21 mouse cellular contexts compared by ENCODE assay signal in genomic region chr10:9334245-9334845, GRCm38 (mm10).
DNase-seq lines count a peak whose midpoint lies in the region; ATAC-seq and TF ChIP-seq lines count a peak whose summit lies in the region.
"Had no signal": no experiment of that assay in that cellular context is flagged by ENCODE, and none has a peak within 500 bp of the region (broad histone marks: within the 10 kb centered on the region; RNA-seq: fewer than 3 reads in every experiment).

No protein-coding gene starts in this region.

- no peak for DNase-seq in forebrain, embryonic 11.5 days (ENCODE audit: low spot score)
- peak; percentile 14 for DNase-seq in embryonic facial prominence, embryonic 10.5 days (ENCODE audit: low spot score)
- DNase-seq in hindbrain, postnatal 0 days (ENCODE audit: low spot score): peak; percentile 29
- DNase-seq in gastrocnemius, adult 2 months: no peak
- no peak for DNase-seq in adrenal gland, adult (ENCODE audit: inconsistent age in 2 of 2, low spot score in 1 of 2)
- DNase-seq: adrenal gland, postnatal 10 days; cerebellum, adult 9-10 months; gastrocnemius, postnatal 14 days; heart, adult 2 months; heart, postnatal 4 days; kidney, postnatal 4 days; lung, postnatal 4 days; right cerebral cortex, postnatal 14 days; spleen, adult 18-20 months; thymus, postnatal 4 days had no signal

- H3K27ac ChIP-seq in forebrain, embryonic 16.5 days (ENCODE audit: low read length): no peak overlapping the region
- H3K27ac ChIP-seq in forebrain, embryonic 11.5 days (ENCODE audit: low read depth, low read length): no peak overlapping the region
- no peak overlapping the region for H3K27ac ChIP-seq in embryonic facial prominence, embryonic 10.5 days (replicated peaks)
- H3K27ac ChIP-seq in embryonic facial prominence, embryonic 12.5 days: no peak overlapping the region
- no peak overlapping the region for H3K27ac ChIP-seq in hindbrain, postnatal 0 days
- H3K27ac ChIP-seq in gastrocnemius, adult 2 months: no peak overlapping the region
- H3K27ac ChIP-seq: heart, adult 2 months; heart, embryonic 15.5 days; liver, embryonic 14.5 days; lung, embryonic 15.5 days had no signal

- no peak for TF ChIP-seq CTCF in hindbrain, postnatal 0 days (IDR thresholded peaks at IDR 0.05; ENCODE audit: low read depth)
- TF ChIP-seq CTCF in gastrocnemius, adult 2 months (IDR thresholded peaks at IDR 0.05): no peak

- no peak overlapping the region for H3K9ac ChIP-seq in forebrain, embryonic 16.5 days (replicated peaks; ENCODE audit: low read depth, low read length)
- no peak overlapping the region for H3K9ac ChIP-seq in forebrain, embryonic 11.5 days (ENCODE audit: low read length)
- no peak overlapping the region for H3K9ac ChIP-seq in embryonic facial prominence, embryonic 12.5 days
- no peak overlapping the region for H3K9ac ChIP-seq in hindbrain, postnatal 0 days (replicated peaks; ENCODE audit: low read length)
- H3K9ac ChIP-seq: heart, embryonic 15.5 days; liver, embryonic 14.5 days; lung, embryonic 15.5 days had no signal

- H3K4me3 ChIP-seq in forebrain, embryonic 16.5 days (replicated peaks; ENCODE audit: low read length): no peak overlapping the region
- H3K4me3 ChIP-seq in forebrain, embryonic 11.5 days (ENCODE audit: low read depth, low read length): no peak overlapping the region
- H3K4me3 ChIP-seq in embryonic facial prominence, embryonic 10.5 days: no peak overlapping the region
- no peak overlapping the region for H3K4me3 ChIP-seq in embryonic facial prominence, embryonic 12.5 days
- no peak overlapping the region for H3K4me3 ChIP-seq in hindbrain, postnatal 0 days (ENCODE audit: low read length)
- H3K4me3 ChIP-seq in gastrocnemius, adult 2 months: no peak overlapping the region
- H3K4me3 ChIP-seq: heart, adult 2 months; heart, embryonic 15.5 days; lung, embryonic 15.5 days had no signal

- intact Hi-C loops in gastrocnemius, adult 2 months (cut with DNase I): no loop called here

- peaks cover 9% of the 10 kb centered on the region for H3K4me1 ChIP-seq in forebrain, embryonic 16.5 days (replicated peaks; ENCODE audit: control insufficient read depth, insufficient read depth, low read length)
- peaks cover 6% of the 10 kb centered on the region; the same call in 1 of the 2 replicates for H3K4me1 ChIP-seq in forebrain, embryonic 11.5 days (replicated peaks; ENCODE audit: control insufficient read depth, insufficient read depth, low read length)
- peaks cover 6% of the 10 kb centered on the region; the same call in 1 of the 2 replicates for H3K4me1 ChIP-seq in embryonic facial prominence, embryonic 10.5 days
- no peaks in the 10 kb centered on the region for H3K4me1 ChIP-seq in embryonic facial prominence, embryonic 12.5 days
- peaks cover 5% of the 10 kb centered on the region; the same call in 1 of the 2 replicates for H3K4me1 ChIP-seq in hindbrain, postnatal 0 days (ENCODE audit: insufficient read depth, low read length)
- H3K4me1 ChIP-seq: heart, embryonic 15.5 days; lung, embryonic 15.5 days had no signal

- H3K9me3 ChIP-seq in forebrain, embryonic 16.5 days (ENCODE audit: control insufficient read depth, low read length): no peaks in the 10 kb centered on the region
- H3K9me3 ChIP-seq in forebrain, embryonic 11.5 days (ENCODE audit: control insufficient read depth, low read length): no peaks in the 10 kb centered on the region
- no peaks in the 10 kb centered on the region for H3K9me3 ChIP-seq in embryonic facial prominence, embryonic 10.5 days
- H3K9me3 ChIP-seq in embryonic facial prominence, embryonic 12.5 days: no peaks in the 10 kb centered on the region
- H3K9me3 ChIP-seq in hindbrain, postnatal 0 days (ENCODE audit: low read length): no peaks in the 10 kb centered on the region
- H3K9me3 ChIP-seq: heart, embryonic 15.5 days; lung, embryonic 15.5 days had no signal

- H3K4me2 ChIP-seq in forebrain, embryonic 16.5 days (ENCODE audit: low read length): no peak overlapping the region
- H3K4me2 ChIP-seq in forebrain, embryonic 11.5 days (ENCODE audit: low read depth, low read length, severe bottlenecking): no peak overlapping the region
- 0 out of 2 replicates have a peak overlapping the region, but pooled peaks have one; percentile 5 for H3K4me2 ChIP-seq in embryonic facial prominence, embryonic 12.5 days (replicated peaks)
- 0 out of 2 replicates have a peak overlapping the region, but pooled peaks have one; percentile 0 for H3K4me2 ChIP-seq in hindbrain, postnatal 0 days (ENCODE audit: low read depth, low read length)
- H3K4me2 ChIP-seq: heart, embryonic 15.5 days; lung, embryonic 15.5 days had no signal

- H3K36me3 ChIP-seq in forebrain, embryonic 16.5 days (ENCODE audit: control insufficient read depth, insufficient read depth): no peaks in the 10 kb centered on the region
- no peaks in the 10 kb centered on the region for H3K36me3 ChIP-seq in forebrain, embryonic 11.5 days (ENCODE audit: control insufficient read depth, insufficient read depth, low read length)
- H3K36me3 ChIP-seq in embryonic facial prominence, embryonic 10.5 days (replicated peaks): no peaks in the 10 kb centered on the region
- H3K36me3 ChIP-seq in embryonic facial prominence, embryonic 12.5 days: no peaks in the 10 kb centered on the region
- H3K36me3 ChIP-seq in hindbrain, postnatal 0 days (ENCODE audit: insufficient read depth, low read length): no peaks in the 10 kb centered on the region
- H3K36me3 ChIP-seq: heart, embryonic 15.5 days; lung, embryonic 15.5 days had no signal

- ATAC-seq in forebrain, embryonic 16.5 days: peak; percentile 47
- ATAC-seq in forebrain, embryonic 11.5 days (replicated peaks; ENCODE audit: low FRiP score): no peak
- peak; percentile 67; the same call in 1 of the 2 replicates for ATAC-seq in embryonic facial prominence, embryonic 12.5 days (ENCODE audit: insufficient number of reproducible peaks, insufficient read depth, low FRiP score, low TSS enrichment)
- peak; percentile 53; the same call in 1 of the 2 replicates for ATAC-seq in hindbrain, postnatal 0 days
- ATAC-seq: intestine, embryonic 16.5 days had no signal

- 41% methylated on average over 10 of the region's 10 CpGs for WGBS in forebrain, embryonic 16.5 days
- WGBS in forebrain, embryonic 11.5 days: 70% methylated on average over 10 of the region's 10 CpGs
- WGBS in embryonic facial prominence, embryonic 10.5 days: 65% methylated on average over 10 of the region's 10 CpGs
- WGBS in embryonic facial prominence, embryonic 12.5 days: 54% methylated on average over 10 of the region's 10 CpGs
- 48% methylated on average over 10 of the region's 10 CpGs for WGBS in hindbrain, postnatal 0 days

- H3K27me3 ChIP-seq in forebrain, embryonic 16.5 days (replicated peaks; ENCODE audit: control insufficient read depth, insufficient read depth, low read length): no peaks in the 10 kb centered on the region
- no peaks in the 10 kb centered on the region for H3K27me3 ChIP-seq in forebrain, embryonic 11.5 days (ENCODE audit: control insufficient read depth, insufficient read depth, low read length)
- no peaks in the 10 kb centered on the region for H3K27me3 ChIP-seq in embryonic facial prominence, embryonic 10.5 days (replicated peaks; ENCODE audit: low read depth, poor library complexity, severe bottlenecking)
- H3K27me3 ChIP-seq in embryonic facial prominence, embryonic 12.5 days: no peaks in the 10 kb centered on the region
- no peaks in the 10 kb centered on the region for H3K27me3 ChIP-seq in hindbrain, postnatal 0 days (ENCODE audit: insufficient read depth, low read length)
- H3K27me3 ChIP-seq: heart, embryonic 15.5 days; lung, embryonic 15.5 days had no signal

Comparison
In these comparisons a context has a peak if more than half of its experiments do, and no peak if none do; other contexts are left out.
1. H3K4me2 ChIP-seq: peak in embryonic facial prominence, embryonic 12.5 days (single experiment) and hindbrain, postnatal 0 days (single experiment); none in forebrain, embryonic 16.5 days (single experiment) and forebrain, embryonic 11.5 days (single experiment).
2. DNase-seq: peak in embryonic facial prominence, embryonic 10.5 days (single experiment) and hindbrain, postnatal 0 days (single experiment); none in forebrain, embryonic 11.5 days (single experiment), gastrocnemius, adult 2 months (single experiment) and adrenal gland, adult (0 of 2).